Mouse (Mus musculus) E14TG2a.4 (cell line): Measurements from ENCODE around the gene Nceh1.

Experiments used
- H3K27me3 ChIP-seq: 2 replicates; pipeline ENCODE4 v1.6.1; 2014; ENCODE audit warnings: low read length, control low read depth; ENCODE audit not compliant: insufficient read depth
- H3K36me3 ChIP-seq: 2 replicates; pipeline ENCODE4 v1.6.1; 2014; ENCODE audit warnings: low read length, control low read depth; ENCODE audit not compliant: insufficient read depth
- H3K4me1 ChIP-seq: replicated peaks from 2 replicates; pipeline ENCODE4 v1.6.1; 2014; ENCODE audit warnings: low read depth, low read length, control low read depth
- H3K4me3 ChIP-seq: replicated peaks from 2 replicates; pipeline ENCODE4 v1.5.1; 2014; ENCODE audit warnings: mild to moderate bottlenecking, low read length
- H3K9me3 ChIP-seq: 2 replicates; pipeline ENCODE4 v1.6.1; 2014; ENCODE audit warnings: low read length, control low read depth
- CTCF ChIP-seq: conservative IDR thresholded peaks from 2 replicates; pipeline ENCODE4 v1.5.1; 2014; ENCODE audit warnings: low read length
- NANOG ChIP-seq: IDR thresholded peaks from 2 replicates; pipeline ENCODE4 v1.6.1; 2014; ENCODE audit warnings: borderline replicate concordance, low read length, mixed read lengths
- POU5F1 ChIP-seq: IDR thresholded peaks from 2 replicates; pipeline ENCODE4 v1.6.1; 2014; ENCODE audit warnings: low read length, borderline replicate concordance

Gene Nceh1

DNA sequence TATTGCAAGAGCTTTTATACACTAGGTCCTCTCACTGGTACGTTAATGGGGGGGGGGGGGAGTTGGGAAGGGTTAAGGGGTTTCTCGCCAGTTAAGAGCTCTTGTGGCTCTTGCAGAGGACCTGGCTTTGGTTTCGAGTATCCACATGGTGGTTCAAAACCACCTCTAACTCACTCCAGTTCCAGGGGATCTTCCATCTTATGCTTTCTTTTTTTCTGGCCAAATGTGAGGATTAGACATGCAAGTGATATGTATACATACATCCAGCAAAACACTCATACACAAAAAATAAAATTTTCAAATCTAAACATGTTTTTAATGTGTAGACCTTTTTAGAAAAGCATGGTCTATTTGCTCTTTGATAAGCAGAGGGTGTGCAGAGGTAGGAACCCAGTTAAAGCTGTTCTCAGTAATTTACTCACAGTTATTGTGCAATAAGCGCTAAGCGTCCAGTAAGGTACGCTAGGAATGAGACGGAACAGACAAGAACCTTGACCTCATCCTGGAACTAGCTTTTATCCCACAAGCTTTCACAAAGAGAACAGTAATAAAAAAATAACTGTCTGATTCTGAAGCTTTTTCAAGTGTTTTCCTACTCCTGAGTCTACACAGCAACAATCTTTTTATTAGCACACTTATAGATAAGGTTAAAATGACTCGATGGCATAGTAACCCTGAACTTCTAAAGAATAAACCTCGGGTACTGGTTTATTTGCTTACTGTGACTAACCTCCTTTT, 26.7 kb upstream of the Nceh1 start:
- H3K36me3 ChIP-seq = peaks cover 8% of the 10 kb centered on the region
- H3K27me3 ChIP-seq = no peaks in the 10 kb centered on the region
- no peak for TF ChIP-seq CTCF
- H3K4me3 ChIP-seq = peak overlapping the region; percentile 69; the same call in 1 of the 2 replicates
- peaks cover 50% of the 10 kb centered on the region for H3K4me1 ChIP-seq
- H3K9me3 ChIP-seq = peaks cover 7% of the 10 kb centered on the region

DNA sequence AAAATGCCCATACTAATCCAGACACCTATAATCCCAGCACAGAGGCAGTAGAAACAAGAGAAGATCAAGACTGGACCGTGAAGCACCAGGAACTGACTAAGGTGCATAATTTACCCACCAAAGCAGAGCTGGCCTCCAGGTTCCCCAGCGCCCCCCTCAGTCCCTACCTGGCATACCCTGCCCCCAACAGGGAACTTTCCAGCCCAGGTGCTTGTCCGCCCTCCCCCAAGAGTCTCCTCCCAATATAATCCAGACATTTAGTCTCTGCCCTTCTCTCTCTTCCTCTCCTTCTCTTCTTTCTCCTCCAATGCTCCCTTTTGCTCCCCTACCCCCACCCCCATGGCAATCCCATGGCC, 26.2 kb upstream of the Nceh1 start:
- Histone ChIP-seq H3K9me3 (peaks cover 11% of the 10 kb centered on the region), H3K36me3 (peaks cover 2% of the 10 kb centered on the region), H3K27me3 (no peaks in the 10 kb centered on the region), H3K4me3 (peak overlapping the region; percentile 69; the same call in 1 of the 2 replicates), H3K4me1 (peaks cover 50% of the 10 kb centered on the region)
- TF ChIP-seq CTCF (peak; percentile 18), NANOG (no peak)

DNA sequence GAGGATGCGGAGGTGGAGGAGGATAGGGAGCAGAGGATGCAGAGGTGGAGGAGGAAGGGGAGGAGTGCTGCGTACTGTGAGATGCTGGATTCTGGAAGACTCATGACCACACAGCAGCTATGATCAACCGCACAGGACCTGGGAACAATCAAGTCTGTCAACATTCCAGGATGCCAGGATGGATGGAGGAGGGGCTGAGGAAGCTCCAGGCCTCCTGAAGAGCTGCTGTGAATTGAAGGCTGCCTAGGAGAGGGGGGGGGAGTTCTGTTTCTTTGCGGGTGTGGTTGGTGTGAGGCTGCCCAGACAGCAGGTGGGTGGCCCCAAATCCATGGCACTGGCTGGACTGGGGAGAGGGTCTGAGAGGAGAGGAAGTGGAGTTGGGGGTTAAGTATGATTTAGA, 23.9 kb upstream of the Nceh1 start:
- H3K9me3 ChIP-seq = peaks cover 11% of the 10 kb centered on the region
- TF ChIP-seq NANOG = no peak
- no peak for TF ChIP-seq POU5F1
- no peak for TF ChIP-seq CTCF

DNA sequence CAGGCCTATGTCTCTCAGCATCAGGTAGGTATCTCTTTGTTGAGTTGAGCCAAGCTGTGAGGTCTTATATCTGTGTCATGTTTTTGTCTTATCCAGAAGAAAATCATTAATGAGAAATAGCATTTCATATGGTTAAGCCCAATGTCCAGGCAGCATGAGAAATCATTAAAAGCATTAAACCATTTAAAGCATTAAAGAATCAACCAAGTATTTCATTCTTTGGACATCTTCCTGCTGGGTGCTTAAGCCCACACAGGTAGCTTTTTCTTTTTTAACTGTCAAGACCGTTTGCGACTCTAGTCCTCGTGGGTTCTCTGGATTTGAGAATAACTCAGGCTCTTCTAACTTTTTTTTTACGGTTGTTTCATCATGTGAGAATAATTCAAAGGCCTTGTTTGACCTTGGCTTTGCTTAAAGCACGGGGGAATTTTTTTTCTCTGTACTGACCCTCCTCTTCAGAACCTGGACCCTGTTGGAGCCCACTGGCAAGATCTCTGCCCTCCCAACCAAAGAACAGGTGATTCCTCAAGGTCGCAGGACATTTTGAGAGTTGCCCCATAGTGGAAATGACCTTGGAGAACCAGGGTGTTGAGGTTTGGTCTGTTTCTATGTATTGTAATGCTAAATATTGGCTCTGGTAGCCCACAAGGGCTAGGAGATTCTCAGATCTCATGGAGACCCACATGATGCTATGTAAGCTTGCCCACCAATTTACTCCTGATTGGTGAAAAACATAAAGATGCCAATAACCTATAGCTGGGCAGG, 20.9 kb upstream of the Nceh1 start:
- TF ChIP-seq NANOG (no peak), CTCF (no peak), POU5F1 (no peak; the same call in 1 of the 2 replicates)

More for the DNA sequence above, 23.9 kb upstream of the Nceh1 start:
- H3K4me1 ChIP-seq = peaks cover 50% of the 10 kb centered on the region
- no peaks in the 10 kb centered on the region for H3K36me3 ChIP-seq
- H3K4me3 ChIP-seq = no peak overlapping the region
- H3K27me3 ChIP-seq = no peaks in the 10 kb centered on the region

DNA sequence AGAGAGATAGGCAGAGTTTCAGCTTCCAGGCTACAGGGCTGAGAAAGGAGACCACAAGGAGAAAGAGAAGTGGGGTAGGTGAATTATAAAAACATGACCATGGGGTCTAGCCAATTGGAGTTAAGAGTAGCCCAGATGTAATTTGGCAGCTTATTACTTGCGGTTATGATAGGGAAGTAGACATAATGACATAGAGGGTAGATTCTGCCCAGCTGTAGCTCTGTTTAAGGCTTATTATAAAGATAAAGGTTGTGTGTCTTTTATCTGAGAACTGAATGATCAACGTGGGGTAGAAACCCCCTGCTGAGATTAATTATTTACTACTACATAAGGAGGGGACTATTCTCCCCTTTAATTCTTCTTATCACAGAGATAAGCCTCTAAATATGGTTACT, 20.4 kb upstream of the Nceh1 start:
- H3K4me3 ChIP-seq = no peak overlapping the region
- no peaks in the 10 kb centered on the region for H3K36me3 ChIP-seq
- no peak for TF ChIP-seq POU5F1
- TF ChIP-seq CTCF = no peak
- no peak for TF ChIP-seq NANOG
- no peaks in the 10 kb centered on the region for H3K27me3 ChIP-seq
- peaks cover 22% of the 10 kb centered on the region for H3K4me1 ChIP-seq
- peaks cover 11% of the 10 kb centered on the region for H3K9me3 ChIP-seq

More for the DNA sequence above, 20.9 kb upstream of the Nceh1 start:
- Histone ChIP-seq H3K36me3 (no peaks in the 10 kb centered on the region), H3K9me3 (peaks cover 11% of the 10 kb centered on the region), H3K27me3 (no peaks in the 10 kb centered on the region), H3K4me1 (peaks cover 28% of the 10 kb centered on the region), H3K4me3 (no peak overlapping the region)

DNA sequence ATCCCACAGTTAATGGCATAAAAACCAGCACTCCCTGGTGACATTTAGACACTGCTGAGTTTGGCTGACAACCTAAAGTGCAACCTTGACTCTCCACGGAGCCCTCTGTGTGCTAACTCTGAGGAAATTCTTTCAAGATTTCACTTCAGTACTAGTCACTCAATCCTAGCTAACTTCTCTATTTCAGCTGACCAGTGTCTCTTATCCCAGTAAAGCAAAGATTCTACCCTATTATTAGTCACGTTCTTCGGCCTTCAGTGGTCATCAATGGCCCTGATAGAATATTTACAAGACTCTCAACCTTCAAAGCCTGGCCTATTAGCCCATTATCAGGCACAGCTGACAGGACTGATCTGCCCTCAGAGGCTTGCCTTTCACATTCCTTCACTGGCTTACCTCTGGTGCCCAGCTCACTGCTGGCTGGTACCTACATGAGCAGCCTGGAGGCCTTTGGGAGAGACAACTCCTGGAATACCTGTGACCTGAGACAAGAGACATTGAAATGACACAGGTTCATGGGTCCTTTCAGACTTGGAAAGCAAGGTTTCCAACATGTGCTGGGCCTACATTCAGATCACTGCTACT, 17.2 kb upstream of the Nceh1 start:
- TF ChIP-seq CTCF (no peak), NANOG (no peak), POU5F1 (no peak)
- Histone ChIP-seq H3K4me1 (peaks cover 18% of the 10 kb centered on the region), H3K4me3 (no peak overlapping the region), H3K36me3 (no peaks in the 10 kb centered on the region), H3K9me3 (peaks cover 7% of the 10 kb centered on the region), H3K27me3 (no peaks in the 10 kb centered on the region)

DNA sequence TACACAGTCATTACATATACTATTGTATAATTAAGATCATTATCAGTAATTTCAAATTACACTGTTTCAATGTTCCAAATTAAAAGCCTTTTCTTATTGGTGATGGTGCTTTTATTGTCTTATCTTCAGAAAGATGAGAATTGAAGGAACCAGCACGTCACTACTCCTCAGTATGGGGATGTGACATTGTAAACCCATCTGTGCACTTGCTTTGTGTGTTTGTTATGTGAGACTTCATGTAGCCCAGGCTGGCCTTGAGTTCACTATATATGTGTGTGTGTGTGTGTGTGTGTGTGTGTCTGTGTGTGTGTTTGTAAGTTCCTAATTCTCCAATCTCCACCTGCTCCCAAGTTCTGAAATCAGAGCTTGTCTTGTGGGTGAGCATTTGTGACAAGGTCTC, 12.5 kb upstream of the Nceh1 start:
- TF ChIP-seq NANOG (no peak), CTCF (no peak), POU5F1 (no peak)
- peaks cover 2% of the 10 kb centered on the region; the same call in 1 of the 2 replicates for H3K27me3 ChIP-seq
- no peaks in the 10 kb centered on the region for H3K9me3 ChIP-seq
- no peak overlapping the region for H3K4me3 ChIP-seq
- H3K4me1 ChIP-seq = peaks cover 7% of the 10 kb centered on the region
- no peaks in the 10 kb centered on the region for H3K36me3 ChIP-seq

DNA sequence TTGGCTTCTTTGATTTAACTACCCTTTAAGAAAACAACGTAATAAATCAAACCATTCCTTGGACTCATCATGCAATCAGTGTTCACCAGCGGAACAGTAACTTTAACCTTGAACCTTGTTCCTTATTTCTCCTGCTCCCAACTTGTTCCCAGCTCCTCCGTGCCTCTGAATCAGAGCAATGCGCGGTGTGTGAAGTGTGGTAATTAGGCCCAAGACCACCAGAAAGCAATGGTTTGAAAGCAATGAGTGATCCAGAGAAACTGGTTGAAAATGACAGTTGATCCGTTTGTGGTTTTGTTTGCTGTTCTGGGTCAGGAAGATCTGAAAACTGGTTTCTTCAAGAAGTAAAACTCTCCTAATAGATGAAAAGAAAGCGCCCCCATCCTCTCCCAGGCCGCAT, 3.1 kb upstream of the Nceh1 start:
- Histone ChIP-seq H3K9me3 (no peaks in the 10 kb centered on the region), H3K27me3 (peaks cover 22% of the 10 kb centered on the region), H3K4me3 (no peak overlapping the region), H3K4me1 (peaks cover 18% of the 10 kb centered on the region), H3K36me3 (no peaks in the 10 kb centered on the region)
- TF ChIP-seq POU5F1 (no peak), NANOG (no peak), CTCF (no peak)
